Mouse (Mus musculus) megakaryocyte-erythroid progenitor cell, adult 5 weeks (primary cell): Measurements from ENCODE around the gene Cyp2d10. TPM values are rescaled to one million over a fixed set of nuclear protein-coding genes. Genes with fewer than 3 reads are reported as not detected.

Source experiments
- polyA plus RNA-seq: library from polyadenylated mRNA; stranded (reverse); fragments of >175 nt; gene quantifications from 2 replicates; pipeline ENCODE4 v1.2.3, GENCODE M21; 2012

Cyp2d10 gene
- polyA plus RNA-seq, result not detected in 2 replicates

DNA sequence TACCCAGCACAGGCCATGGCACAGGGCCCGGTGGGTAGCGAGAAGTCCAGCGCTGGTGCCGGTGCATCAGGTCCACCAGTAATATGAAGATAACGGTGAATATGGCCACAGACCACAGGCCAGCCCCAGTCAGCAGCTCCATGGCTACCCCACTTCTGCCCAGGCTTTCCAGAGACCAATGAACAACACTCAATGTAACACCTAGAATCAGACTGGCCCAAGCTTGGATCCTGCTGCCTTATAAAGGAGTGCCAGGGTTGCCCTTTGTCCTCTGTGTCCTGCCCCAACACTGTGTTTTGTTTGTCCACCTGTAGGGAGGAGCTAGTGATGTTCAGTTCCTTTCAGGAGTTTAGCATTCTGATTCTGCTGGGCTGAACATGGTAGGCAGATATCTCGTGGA lies at the start of gene Cyp2d10:
TSS of gene Cyp2d10 (minus strand) at position 215 of the 400 bp plus-strand sequence.

DNA sequence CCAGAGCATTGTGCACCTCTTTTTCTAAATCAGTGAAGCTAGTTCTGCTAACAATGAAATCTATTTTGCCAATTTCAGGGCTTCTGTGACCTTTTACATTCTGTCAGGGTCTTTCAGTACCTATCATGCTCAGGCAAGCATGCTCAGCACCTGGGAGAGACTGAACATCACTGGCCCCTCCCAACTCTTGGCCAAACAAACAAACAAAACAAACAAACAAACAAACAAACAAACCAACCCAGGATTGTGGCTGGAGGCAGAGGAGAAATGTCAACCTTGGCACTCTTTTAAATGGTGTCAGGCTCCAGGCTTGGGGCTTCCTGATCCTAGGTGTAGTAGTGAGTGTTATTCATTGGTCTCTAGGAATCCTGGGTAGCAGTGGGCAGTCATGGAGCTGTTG lies 26.1 kb upstream of the Cyp2d10 start, which contains the start of gene Cyp2d9:
TSS of gene Cyp2d9 (plus strand) at position 301 of the 400 bp plus-strand sequence.

DNA sequence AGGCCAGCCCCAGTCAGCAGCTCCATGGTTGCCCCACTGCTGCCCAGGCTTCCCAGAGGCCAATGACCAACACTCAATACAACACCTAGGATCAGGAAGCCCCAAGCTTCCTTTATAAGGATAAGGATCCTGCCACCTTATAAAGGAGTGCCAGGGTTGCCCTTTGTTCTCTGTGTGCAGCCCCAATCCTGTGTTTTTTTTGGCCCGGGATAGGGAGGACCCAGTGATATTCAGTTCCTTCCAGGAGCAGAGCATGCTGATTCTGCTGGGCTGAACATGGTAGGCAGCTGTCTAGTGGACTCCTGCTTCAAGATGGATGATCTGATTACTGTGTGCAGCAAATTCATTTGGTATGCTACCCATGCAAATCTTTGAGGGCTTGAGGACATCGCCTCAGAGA lies 13.1 kb downstream of the Cyp2d10 start, which contains the start of gene Cyp2d11:
TSS of gene Cyp2d11 (minus strand) at position 101 of the 400 bp plus-strand sequence.

DNA sequence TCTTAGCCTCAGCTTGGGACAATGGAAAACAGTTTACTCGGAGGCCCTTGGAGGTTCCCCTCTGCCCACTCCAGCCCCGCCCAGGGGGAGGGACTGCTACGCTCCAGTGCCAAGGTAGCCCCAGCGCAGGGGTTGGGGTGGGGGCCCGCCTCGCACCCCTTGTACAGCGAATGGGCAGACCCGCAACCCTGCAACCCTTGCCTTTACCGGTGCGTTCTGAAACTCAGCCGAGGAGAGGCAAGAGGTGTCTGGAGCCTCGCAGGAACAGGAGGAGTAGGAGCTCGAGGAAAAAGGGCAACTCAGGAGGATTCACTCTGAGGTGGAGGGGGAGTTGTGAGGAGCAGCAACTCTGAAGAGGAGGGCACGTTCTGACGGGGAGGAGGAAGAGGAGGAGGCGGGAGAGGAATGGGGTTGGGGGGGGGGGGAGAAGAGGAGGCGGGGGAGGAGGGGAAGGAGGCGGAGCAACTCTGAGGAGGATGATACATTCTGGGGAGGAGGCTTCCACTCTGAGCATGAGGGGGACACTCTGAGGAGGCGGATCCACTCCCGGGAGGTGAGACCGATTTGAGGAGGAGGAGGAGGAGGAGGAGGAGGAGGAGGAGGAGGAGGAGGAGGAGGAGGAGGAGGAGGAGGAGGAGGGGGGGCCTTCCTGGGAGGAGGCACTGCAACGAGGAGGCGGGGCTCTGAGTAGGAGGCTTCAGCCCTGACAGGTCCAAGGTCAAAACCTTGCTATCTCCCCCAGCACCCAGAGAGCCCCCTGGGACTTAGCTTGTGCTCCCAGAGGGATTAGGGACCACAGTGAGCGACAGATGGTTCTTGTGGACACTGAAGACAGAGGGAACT lies 26.9 kb downstream of the Cyp2d10 start, which contains the start of gene Cyp2d22:
TSS of gene Cyp2d22 (minus strand) at position 390 of the 843 bp plus-strand sequence.

DNA sequence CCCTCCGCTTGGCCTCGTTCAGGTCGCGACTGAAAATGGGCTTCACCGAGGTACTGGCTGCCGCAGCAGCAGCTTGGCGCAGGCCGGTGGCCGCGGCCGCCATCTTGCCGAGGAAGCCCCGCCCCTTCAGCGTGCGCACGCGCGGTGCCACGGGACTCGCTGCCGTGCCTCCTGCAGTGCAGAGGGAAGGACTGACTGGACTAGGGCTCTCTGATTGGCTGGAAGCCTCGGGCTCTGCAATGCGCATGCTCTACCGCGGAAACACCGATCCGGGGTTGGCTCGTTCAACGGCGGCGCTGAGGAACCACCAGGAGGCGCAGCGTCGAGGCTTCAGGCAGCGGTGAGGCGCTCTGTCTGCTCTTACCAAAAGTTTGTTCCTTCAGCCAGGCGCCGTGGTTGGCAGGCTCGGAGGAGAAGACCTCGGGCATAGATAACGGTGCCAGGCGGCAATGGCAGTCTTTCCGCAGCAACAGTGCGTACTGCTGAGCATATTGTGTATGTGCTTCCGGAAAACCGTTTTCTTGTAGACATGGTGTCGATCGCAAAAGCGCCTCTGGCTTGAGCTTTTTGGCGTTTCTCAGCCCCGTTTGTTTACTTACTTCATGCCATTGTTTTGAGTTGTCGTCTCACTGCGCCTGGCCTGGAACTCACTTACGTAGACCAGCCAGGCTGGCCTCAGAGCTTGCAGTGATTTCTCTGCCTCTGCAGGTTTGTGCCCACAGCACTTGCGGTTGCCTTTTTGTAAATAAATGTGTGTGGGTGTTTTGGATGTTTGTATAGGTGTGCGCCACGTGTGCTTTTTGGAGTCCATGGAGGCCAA lies 52.7 kb downstream of the Cyp2d10 start, which contains the start of gene Ndufa6:
TSS of gene Ndufa6 (minus strand) at position 197 of the 820 bp plus-strand sequence.

Other genes starting within 250 kb of the Cyp2d10 start
- 4.9 and 16.3 TPM in 2 replicates for gene Shisa8, start 194.4 kb downstream of the Cyp2d10 start, polyA plus RNA-seq
- 10.6 and 13.7 TPM in 2 replicates for gene Tnfrsf13c, start 182.8 kb downstream of the Cyp2d10 start, polyA plus RNA-seq
- gene Cenpm, start 162.4 kb downstream of the Cyp2d10 start, polyA plus RNA-seq, result 93.2 and 113 TPM in 2 replicates
- not detected in 2 replicates for gene 1500009C09Rik, start 154.8 kb downstream of the Cyp2d10 start, polyA plus RNA-seq
- gene Sept3, start 132.3 kb downstream of the Cyp2d10 start, polyA plus RNA-seq, result 0.25 and 0.28 TPM in 2 replicates
- gene Wbp2nl, start 108.2 kb downstream of the Cyp2d10 start, polyA plus RNA-seq, result 0.07 TPM in 1 of 2 replicates, not detected in the other
- gene Naga, start 68.3 kb downstream of the Cyp2d10 start, polyA plus RNA-seq, result 216 and 233 TPM in 2 replicates
- gene Pheta2, start 68.3 kb downstream of the Cyp2d10 start, polyA plus RNA-seq, result 2.9 and 3.3 TPM in 2 replicates
- 126 and 146 TPM in 2 replicates for gene Smdt1, start 68.2 kb downstream of the Cyp2d10 start, polyA plus RNA-seq
- gene Ndufa6, start 52.9 kb downstream of the Cyp2d10 start, polyA plus RNA-seq, result 334 and 349 TPM in 2 replicates
- 0.16 and 0.25 TPM in 2 replicates for gene Cyp2d22, start 26.9 kb downstream of the Cyp2d10 start, polyA plus RNA-seq
- not detected in 2 replicates for gene Cyp2d11, start 13.2 kb downstream of the Cyp2d10 start, polyA plus RNA-seq
- gene Cyp2d9, start 26.2 kb upstream of the Cyp2d10 start, polyA plus RNA-seq, result not detected in 2 replicates
- gene Cyp2d12, start 147.9 kb upstream of the Cyp2d10 start, polyA plus RNA-seq, result not detected in 2 replicates
- not detected in 2 replicates for gene Cyp2d34, start 213.8 kb upstream of the Cyp2d10 start, polyA plus RNA-seq